Mouse (Mus musculus): ENCODE measurements around the gene Gtpbp2.

Gtpbp2 gene

GRCm38 (mm10) chr17:46160686-46161085, at the start of gene Gtpbp2:
TSS of gene Gtpbp2 (plus strand) at chr17:46161032.
- peak; percentile 100 for DNase-seq (ENCODE audit: low spot score)

GRCm38 (mm10) chr17:46115489-46115888, 45.3 kb upstream of the Gtpbp2 start:
- DNase-seq (ENCODE audit: low spot score): no peak

GRCm38 (mm10) chr17:46116138-46116537, 44.7 kb upstream of the Gtpbp2 start:
- no peak for DNase-seq (ENCODE audit: low spot score)

DNA sequence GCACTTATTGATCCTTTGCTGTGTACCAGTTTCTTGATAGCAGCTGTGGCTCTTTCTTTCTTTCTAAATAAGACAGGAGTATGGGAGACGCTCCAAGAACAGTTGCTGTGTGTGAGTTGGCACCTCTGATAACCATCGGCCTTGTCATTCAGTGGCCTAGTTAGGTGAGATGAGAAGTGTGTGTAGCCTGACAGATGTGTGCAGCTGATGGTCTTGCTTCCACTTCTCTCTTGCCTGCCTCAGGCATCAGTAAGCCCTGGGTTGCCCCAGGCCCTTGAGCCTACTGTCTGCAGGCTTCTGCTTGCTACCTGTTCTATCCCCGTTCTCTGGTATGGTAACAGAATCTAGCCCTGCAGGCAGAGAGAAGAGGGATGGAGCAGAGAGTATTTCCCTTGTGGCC, 44.0 kb upstream of the Gtpbp2 start:
- DNase-seq (ENCODE audit: low spot score): no peak

- DNase-seq (ENCODE audit: low spot score): no peak
Measured at GRCm38 (mm10) chr17:46117623-46118422, 43.0 kb upstream of the Gtpbp2 start.

- DNase-seq (ENCODE audit: low spot score): no peak
Measured at GRCm38 (mm10) chr17:46118423-46118850, 42.4 kb upstream of the Gtpbp2 start.

GRCm38 (mm10) chr17:46119641-46120040, 41.2 kb upstream of the Gtpbp2 start:
- DNase-seq (ENCODE audit: low spot score): no peak

GRCm38 (mm10) chr17:46122791-46123190, 38.0 kb upstream of the Gtpbp2 start:
- DNase-seq (ENCODE audit: low spot score): no peak

DNA sequence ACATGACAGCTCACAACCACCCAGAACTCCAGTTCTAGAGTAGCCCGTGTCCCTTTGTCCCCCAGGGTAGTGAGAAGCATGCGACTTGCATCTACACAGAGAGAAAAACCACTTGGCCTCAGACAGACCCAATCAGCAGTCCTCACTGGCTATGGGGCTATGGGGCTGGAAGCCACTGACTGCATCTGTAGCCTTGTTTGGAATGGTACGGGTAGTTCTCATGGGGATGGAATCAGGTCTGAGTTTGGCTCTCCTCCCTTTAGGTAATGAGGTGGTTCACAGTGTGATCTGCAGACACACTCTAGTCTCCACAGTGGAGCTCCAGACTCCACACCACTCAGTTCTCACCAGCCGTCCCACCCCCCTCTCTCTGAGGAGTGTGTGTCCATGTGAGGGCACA, 37.5 kb upstream of the Gtpbp2 start:
- no peak for DNase-seq (ENCODE audit: low spot score)

- DNase-seq (ENCODE audit: low spot score): no peak
Measured at GRCm38 (mm10) chr17:46123953-46124700, 36.7 kb upstream of the Gtpbp2 start.

- DNase-seq (ENCODE audit: low spot score): peak; percentile 25
Measured at GRCm38 (mm10) chr17:46126608-46127007, 34.2 kb upstream of the Gtpbp2 start.

DNA sequence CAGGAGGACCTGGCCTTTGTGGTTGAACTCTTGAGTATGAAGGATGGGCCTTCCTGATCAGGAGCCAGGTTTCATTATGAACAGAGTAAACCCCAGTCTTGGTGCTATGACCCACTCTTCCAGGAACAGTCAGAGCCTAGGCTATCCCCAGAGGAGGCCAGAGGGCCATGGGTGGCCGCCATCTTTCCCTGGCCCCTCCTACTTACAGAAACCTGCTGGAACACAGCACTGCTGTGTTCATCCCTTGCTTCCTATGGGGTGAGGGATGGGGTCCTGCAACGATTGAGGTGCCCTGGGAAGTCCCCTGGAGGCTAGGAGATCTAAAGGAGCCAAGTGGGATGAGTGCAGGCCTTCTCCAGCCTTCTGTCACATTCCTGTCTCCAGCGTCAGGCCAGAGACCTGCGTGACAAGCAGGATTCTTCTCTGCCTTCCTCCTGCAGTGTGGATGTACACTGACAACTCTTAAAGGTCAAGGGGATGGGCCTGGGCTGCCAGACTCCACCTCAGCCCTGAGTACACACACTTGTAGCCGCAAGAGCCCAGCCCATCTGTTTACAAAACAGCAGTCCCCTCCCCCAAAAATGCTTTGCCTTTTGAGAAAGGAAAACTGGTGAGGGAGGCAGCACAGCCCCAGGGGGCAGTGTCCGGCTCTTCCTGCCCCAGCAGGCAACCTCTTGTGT, 32.9 kb upstream of the Gtpbp2 start:
- no peak for DNase-seq (ENCODE audit: low spot score)

GRCm38 (mm10) chr17:46129741-46130498, 30.9 kb upstream of the Gtpbp2 start:
- no peak for DNase-seq (ENCODE audit: low spot score)

- peak; percentile 85 for DNase-seq (ENCODE audit: low spot score)
Measured at GRCm38 (mm10) chr17:46132058-46132718, 28.6 kb upstream of the Gtpbp2 start.

DNA sequence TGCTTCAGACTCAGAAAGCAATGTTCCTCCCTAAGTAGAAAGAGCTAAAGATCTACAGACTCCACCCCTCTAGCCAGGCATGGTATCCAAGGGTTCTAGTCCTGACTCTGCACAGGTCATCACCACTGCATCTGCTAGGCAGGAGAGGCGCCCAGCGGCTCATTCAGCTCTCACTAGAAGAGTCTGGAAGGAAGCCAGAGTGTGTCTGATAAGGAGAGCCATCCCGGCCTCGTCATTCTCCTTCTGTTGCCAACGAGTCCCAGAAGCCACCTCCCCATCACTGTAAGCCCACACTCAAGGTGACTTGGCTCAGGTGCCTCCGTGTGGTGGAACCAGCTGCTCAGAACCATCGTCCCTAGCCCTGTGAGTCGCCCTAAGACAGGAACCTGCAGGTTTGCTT, 28.0 kb upstream of the Gtpbp2 start:
- DNase-seq (ENCODE audit: low spot score): no peak

GRCm38 (mm10) chr17:46138563-46139236, 22.1 kb upstream of the Gtpbp2 start:
- no peak for DNase-seq (ENCODE audit: low spot score)

DNA sequence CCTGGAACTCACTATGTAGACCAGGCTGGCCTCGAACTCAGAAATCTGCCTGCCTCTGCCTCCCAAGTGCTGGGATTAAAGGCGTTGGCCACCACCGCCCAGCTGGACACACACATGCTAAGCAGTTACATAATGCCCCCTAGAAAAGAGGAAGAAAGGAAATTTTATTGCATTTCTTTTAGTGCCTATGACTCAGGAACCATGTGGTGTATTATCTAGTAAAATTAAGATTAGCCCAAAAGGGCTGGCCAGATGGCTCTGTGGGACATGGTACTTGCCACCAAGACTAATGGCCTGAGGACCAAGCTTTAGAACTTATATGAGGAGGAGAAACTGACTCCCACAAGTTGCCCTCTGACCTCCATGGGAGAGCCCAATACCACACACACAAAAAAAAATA, 21.0 kb upstream of the Gtpbp2 start:
- DNase-seq (ENCODE audit: low spot score): no peak

DNA sequence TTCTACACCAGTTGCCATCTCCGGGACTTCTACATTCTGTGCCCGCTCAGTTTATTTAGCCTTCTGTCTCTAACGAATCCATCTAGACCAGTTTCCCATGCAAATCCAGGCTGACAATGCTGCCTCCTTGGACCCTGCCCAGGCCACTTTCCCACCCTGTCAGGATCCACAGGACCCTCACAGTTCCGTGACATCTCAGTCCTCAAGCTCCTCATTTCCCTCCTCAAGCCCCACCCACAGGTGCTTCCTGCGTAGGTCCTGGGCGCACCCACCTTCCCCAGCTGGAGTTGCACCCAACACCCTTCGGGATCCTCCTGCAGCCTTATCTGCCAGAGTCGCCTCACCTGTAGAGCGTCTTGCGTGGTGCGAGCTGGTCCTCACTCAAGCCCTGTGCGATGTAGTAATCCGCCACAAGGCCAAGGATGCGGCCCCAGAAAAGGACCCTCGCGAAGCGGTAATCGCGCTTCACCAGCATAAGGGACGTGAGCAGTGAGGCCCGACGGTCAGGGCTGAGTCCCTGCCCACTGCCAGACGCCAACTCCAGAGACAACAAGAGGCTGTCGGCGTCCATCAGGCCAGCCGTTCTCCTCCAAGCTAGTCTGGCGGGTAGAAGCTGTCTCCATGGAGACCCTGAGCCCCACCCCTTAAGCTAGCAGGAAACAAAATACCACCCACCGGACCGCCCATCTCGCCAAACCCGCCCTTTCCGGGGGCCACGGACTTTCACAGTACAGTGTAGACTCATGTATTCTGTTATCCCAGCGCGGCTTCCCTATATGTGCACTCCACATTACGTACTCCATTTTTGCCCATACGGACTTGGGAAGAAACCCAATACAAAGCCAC, 17.0 kb upstream of the Gtpbp2 start, which contains the start of gene Rsph9:
Gene Rsph9, minus strand, starts transcription at position 639 of the 846 bp plus-strand sequence.
- peak; percentile 88 for DNase-seq (ENCODE audit: low spot score)

GRCm38 (mm10) chr17:46152847-46153782, 7.7 kb upstream of the Gtpbp2 start, which contains the start of gene Mad2l1bp:
TSS of gene Mad2l1bp (minus strand) at chr17:46153553.
- DNase-seq (ENCODE audit: low spot score): peak; percentile 94
